Comparison of ENCODE assay signal across 10 mouse cellular contexts in genomic region chr5:129138576-129138975, GRCm38 (mm10). TPM values are rescaled to one million over a fixed set of nuclear protein-coding genes. Genes with fewer than 3 reads are reported as not detected.
DNase-seq lines count a peak whose midpoint lies in the region; ATAC-seq and TF ChIP-seq lines count a peak whose summit lies in the region.
"Had no signal": no experiment of that assay in that cellular context is flagged by ENCODE, and none has a peak within 500 bp of the region (broad histone marks: within the 10 kb centered on the region; RNA-seq: fewer than 3 reads in every experiment).

No protein-coding gene starts in this region.

- H3K4me1 ChIP-seq in forebrain, embryonic 13.5 days: no peaks in the 10 kb centered on the region
- no peaks in the 10 kb centered on the region for H3K4me1 ChIP-seq in forebrain, embryonic 12.5 days
- H3K4me1 ChIP-seq in hindbrain, embryonic 13.5 days (replicated peaks): peaks cover 10% of the 10 kb centered on the region

- intact Hi-C loops in left cerebral cortex, postnatal 36 days (cut with DNase I): no loop called here

- H3K4me3 ChIP-seq in forebrain, embryonic 13.5 days: no peak overlapping the region
- H3K4me3 ChIP-seq in forebrain, embryonic 12.5 days (replicated peaks): no peak overlapping the region
- no peak overlapping the region for H3K4me3 ChIP-seq in hindbrain, embryonic 13.5 days
- H3K4me3 ChIP-seq: heart, adult 2 months had no signal

- no peaks in the 10 kb centered on the region for H3K27me3 ChIP-seq in forebrain, embryonic 13.5 days
- 0 out of 2 replicates have a peak, but pooled peaks cover 3% of the 10 kb centered on the region for H3K27me3 ChIP-seq in forebrain, embryonic 12.5 days
- H3K27me3 ChIP-seq in hindbrain, embryonic 13.5 days: no peaks in the 10 kb centered on the region

- peak overlapping the region; percentile 14; the same call in 1 of the 2 replicates for H3K27ac ChIP-seq in forebrain, embryonic 13.5 days
- H3K27ac ChIP-seq in forebrain, embryonic 12.5 days: no peak overlapping the region
- H3K27ac ChIP-seq in hindbrain, embryonic 13.5 days: peak overlapping the region; percentile 60
- H3K27ac ChIP-seq: heart, adult 2 months; liver, embryonic 14.5 days had no signal

- no peak for TF ChIP-seq POLR2A in brain, embryonic 14.5 days (IDR thresholded peaks at IDR 0.05; ENCODE audit: borderline replicate concordance, extremely low read depth, insufficient read depth, insufficient read length, poor library complexity, severe bottlenecking)

- no peaks in the 10 kb centered on the region for H3K9me3 ChIP-seq in forebrain, embryonic 13.5 days (replicated peaks)
- no peaks in the 10 kb centered on the region for H3K9me3 ChIP-seq in forebrain, embryonic 12.5 days
- H3K9me3 ChIP-seq in hindbrain, embryonic 13.5 days: no peaks in the 10 kb centered on the region

- 78% methylated on average over 15 of the region's 15 CpGs for WGBS in forebrain, embryonic 13.5 days
- 77% methylated on average over 15 of the region's 15 CpGs for WGBS in forebrain, embryonic 12.5 days
- 57% methylated on average over 15 of the region's 15 CpGs for WGBS in hindbrain, embryonic 13.5 days

- no peak overlapping the region for H3K9ac ChIP-seq in forebrain, embryonic 13.5 days
- no peak overlapping the region for H3K9ac ChIP-seq in forebrain, embryonic 12.5 days
- H3K9ac ChIP-seq in hindbrain, embryonic 13.5 days: no peak overlapping the region
- H3K9ac ChIP-seq: liver, embryonic 14.5 days had no signal

- DNase-seq in brain, embryonic 14.5 days (ENCODE audit: low read depth): peak; percentile 46
- DNase-seq in left cerebral cortex, postnatal 36 days (ENCODE audit: low spot score in 2 of 2): peak; percentile 62 to 85
- no peak for DNase-seq in spleen, postnatal 36 days (ENCODE audit: low spot score in 2 of 2)
- no peak for DNase-seq in ovary, postnatal 10 days (ENCODE audit: low spot score)
- DNase-seq in thymus, postnatal 4 days: no peak

- H3K4me2 ChIP-seq in forebrain, embryonic 13.5 days: no peak overlapping the region
- H3K4me2 ChIP-seq in forebrain, embryonic 12.5 days: no peak overlapping the region
- no peak overlapping the region for H3K4me2 ChIP-seq in hindbrain, embryonic 13.5 days

- no peaks in the 10 kb centered on the region for H3K36me3 ChIP-seq in forebrain, embryonic 13.5 days (ENCODE audit: poor library complexity, severe bottlenecking)
- H3K36me3 ChIP-seq in forebrain, embryonic 12.5 days (replicated peaks): no peaks in the 10 kb centered on the region
- no peaks in the 10 kb centered on the region for H3K36me3 ChIP-seq in hindbrain, embryonic 13.5 days

- TF ChIP-seq CTCF in brain, embryonic 14.5 days (IDR thresholded peaks at IDR 0.05; ENCODE audit: borderline replicate concordance, extremely low read depth, insufficient read depth, insufficient read length): no peak

- no peak for ATAC-seq in forebrain, embryonic 13.5 days
- no peak for ATAC-seq in forebrain, embryonic 12.5 days (ENCODE audit: low FRiP score)
- no peak for ATAC-seq in hindbrain, embryonic 13.5 days (ENCODE audit: low FRiP score)

RNA-seq across cellular contexts. Expression of gene Adgrd1, which starts 42.0 kb away (rescaled TPM):
- 0.05 and 0.09 TPM in 2 replicates for polyA plus RNA-seq in forebrain, embryonic 13.5 days (2015; fragmentation: Nextera tagmentation; extraction: Ambion mirVana)
- 0.05 and 0.09 TPM in 2 replicates for polyA plus RNA-seq in forebrain, embryonic 12.5 days (2016; fragmentation: Nextera tagmentation; extraction: Ambion mirVana)
- polyA plus RNA-seq in brain, embryonic 14.5 days (2012; rRNA removed): 0.25 and 0.41 TPM in 2 replicates
- 0.13 and 0.14 TPM in 2 replicates for polyA plus RNA-seq in hindbrain, embryonic 13.5 days (2015; fragmentation: Nextera tagmentation; extraction: Ambion mirVana)
- total RNA-seq in left cerebral cortex, postnatal 36 days (2021): 1 to 10 TPM; 3.1 to 3.3 TPM

Comparison
In these comparisons a context has a peak if more than half of its experiments do, and no peak if none do; other contexts are left out.
1. DNase-seq: peak in brain, embryonic 14.5 days (single experiment) and left cerebral cortex, postnatal 36 days (2 of 2); none in spleen, postnatal 36 days (0 of 2), ovary, postnatal 10 days (single experiment) and thymus, postnatal 4 days (single experiment).